Mouse (Mus musculus): ENCODE results near the gene Gm21518. TPM values are rescaled to one million over a fixed set of nuclear protein-coding genes. Genes with fewer than 3 reads are reported as not detected.

Gm21518 gene
- not detected in 2 replicates for polyA plus RNA-seq (2015; fragmentation: Nextera tagmentation; extraction: Ambion mirVana)

DNA sequence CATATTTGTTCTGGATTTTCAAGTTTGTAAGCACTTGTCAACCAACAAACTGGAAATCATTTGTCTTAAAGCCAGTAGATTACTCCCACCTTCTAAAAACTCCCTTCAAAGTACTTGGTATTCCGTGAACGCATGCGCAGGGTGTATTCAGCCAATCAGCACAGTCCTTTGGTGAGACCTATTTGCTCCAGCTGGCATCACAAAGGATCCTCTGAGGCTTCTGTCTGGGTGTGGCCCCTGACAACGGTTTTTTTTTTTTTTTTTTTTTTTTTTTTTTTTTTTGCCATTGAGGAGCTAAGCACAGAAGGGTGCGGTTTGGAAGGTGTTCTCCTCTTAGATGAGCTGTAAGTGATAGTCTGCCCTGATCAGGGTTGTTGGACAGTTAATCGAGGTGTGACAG is at the start of gene Gm21518:
Gm21518 (plus strand) TSS at position 301 of the 400 bp plus-strand sequence.

Measured in urinary bladder, postnatal 0 days (tissue).